Mouse (Mus musculus): ENCODE measurements at regions not wholly inside any gene's neighbourhood (a gene's known extent, or its start where the extent isn't known, plus 50 kb on each side); places are given as distances from the start of the nearest gene placed in this dataset.

GRCm38 (mm10) chr5:42620698-42621097 is 552.9 kb downstream of the Gm16223 start:
- no peak for DNase-seq (ENCODE audit: low spot score in 2 of 2)

- no peak for DNase-seq (ENCODE audit: low spot score in 2 of 2)
These were observed 568.5 kb downstream of the Gm16223 start for GRCm38 (mm10) chr5:42636162-42636823.

GRCm38 (mm10) chr5:42656460-42656859 is 576.5 kb upstream of the Cpeb2 start:
- no peak for DNase-seq (ENCODE audit: low spot score in 2 of 2)

GRCm38 (mm10) chr5:42659994-42660393 is 573.0 kb upstream of the Cpeb2 start:
- DNase-seq (ENCODE audit: low spot score in 2 of 2): no peak

- DNase-seq (ENCODE audit: low spot score in 2 of 2): no peak
These were observed 553.4 kb upstream of the Cpeb2 start for GRCm38 (mm10) chr5:42679617-42680016.

- DNase-seq (ENCODE audit: low spot score in 2 of 2): no peak
These were observed 547.5 kb upstream of the Cpeb2 start for GRCm38 (mm10) chr5:42685356-42686057.

GRCm38 (mm10) chr5:42687176-42687575 is 545.8 kb upstream of the Cpeb2 start:
- no peak for DNase-seq (ENCODE audit: low spot score in 2 of 2)
